Mouse (Mus musculus) adrenal gland, postnatal 25 days (tissue): ENCODE data around the gene Sesn1. TPM values are rescaled to one million over a fixed set of nuclear protein-coding genes. Genes with fewer than 3 reads are reported as not detected.
"Not testable (repeated sequence)": the region's sequence is repeated elsewhere in the genome, so short reads cannot be mapped to it uniquely, and the experiment has no call there.

Experiments
- DNase-seq: peaks from one replicate; pipeline ENCODE4 v3.0.0; 2021; ENCODE audit warnings: mixed read lengths
- total RNA-seq: library from RNA; stranded (reverse); gene quantifications from 2 replicates; pipeline ENCODE4 v1.2.3, GENCODE M21; 2021

Sesn1 gene
- total RNA-seq, 1 experiment from 2014 or later = 21.5 TPM

- DNase-seq = no peak
These were observed 102.7 kb downstream of the Sesn1 start for GRCm38 (mm10) chr10:41912290-41912994.

GRCm38 (mm10) chr10:41926726-41927125 lies 117.0 kb downstream of the Sesn1 start:
- DNase-seq = no peak

- DNase-seq = no peak
These were observed 121.2 kb downstream of the Sesn1 start for GRCm38 (mm10) chr10:41930966-41931365.

- DNase-seq = no peak
These were observed 122.2 kb downstream of the Sesn1 start for GRCm38 (mm10) chr10:41931962-41932361.

GRCm38 (mm10) chr10:41932943-41933342 lies 123.2 kb downstream of the Sesn1 start:
- no peak for DNase-seq

GRCm38 (mm10) chr10:41933536-41933935 lies 123.8 kb downstream of the Sesn1 start:
- DNase-seq = peak; percentile 54

- DNase-seq = peak; percentile 85
These were observed 125.1 kb downstream of the Sesn1 start for GRCm38 (mm10) chr10:41934633-41935475.

GRCm38 (mm10) chr10:41935476-41935829 lies 125.7 kb downstream of the Sesn1 start:
- no peak for DNase-seq

- DNase-seq = no peak
These were observed 126.4 kb downstream of the Sesn1 start for GRCm38 (mm10) chr10:41936100-41936499.

- no peak for DNase-seq
These were observed 127.4 kb downstream of the Sesn1 start for GRCm38 (mm10) chr10:41937176-41937575.

- DNase-seq = no peak
These were observed 129.4 kb downstream of the Sesn1 start for GRCm38 (mm10) chr10:41939090-41939489.

- DNase-seq = not testable (repeated sequence)
These were observed 142.6 kb downstream of the Sesn1 start for GRCm38 (mm10) chr10:41952354-41952753.

- DNase-seq = no peak
These were observed 143.3 kb downstream of the Sesn1 start for GRCm38 (mm10) chr10:41952850-41953527.

- DNase-seq = no peak
These were observed 143.8 kb downstream of the Sesn1 start for GRCm38 (mm10) chr10:41953528-41953864.

GRCm38 (mm10) chr10:41957421-41958225 lies 147.9 kb downstream of the Sesn1 start:
- DNase-seq = no peak

Other genes starting within 250 kb of the Sesn1 start
- gene Ccdc162, start 93.3 kb upstream of the Sesn1 start, total RNA-seq = 0.39 and 0.76 TPM in 2 replicates
- gene Cep57l1, start 64 bp upstream of the Sesn1 start, total RNA-seq = 10.1 and 11.8 TPM in 2 replicates
- gene Armc2, start 208.5 kb downstream of the Sesn1 start, total RNA-seq = 1.2 and 2.9 TPM in 2 replicates